Mouse (Mus musculus): ENCODE measurements around the gene Tgds.
"Not testable (repeated sequence)": the region's sequence is repeated elsewhere in the genome, so short reads cannot be mapped to it uniquely, and the experiment has no call there.

Tgds gene

GRCm38 (mm10) chr14:118132642-118132977 is at the start of gene Tgds:
TSS of gene Tgds (minus strand) at chr14:118132755.
- peak; percentile 99 for DNase-seq (ENCODE audit: low spot score)

- no peak for DNase-seq (ENCODE audit: low spot score)
Measured at GRCm38 (mm10) chr14:118180711-118181177, 48.2 kb upstream of the Tgds start.

DNA sequence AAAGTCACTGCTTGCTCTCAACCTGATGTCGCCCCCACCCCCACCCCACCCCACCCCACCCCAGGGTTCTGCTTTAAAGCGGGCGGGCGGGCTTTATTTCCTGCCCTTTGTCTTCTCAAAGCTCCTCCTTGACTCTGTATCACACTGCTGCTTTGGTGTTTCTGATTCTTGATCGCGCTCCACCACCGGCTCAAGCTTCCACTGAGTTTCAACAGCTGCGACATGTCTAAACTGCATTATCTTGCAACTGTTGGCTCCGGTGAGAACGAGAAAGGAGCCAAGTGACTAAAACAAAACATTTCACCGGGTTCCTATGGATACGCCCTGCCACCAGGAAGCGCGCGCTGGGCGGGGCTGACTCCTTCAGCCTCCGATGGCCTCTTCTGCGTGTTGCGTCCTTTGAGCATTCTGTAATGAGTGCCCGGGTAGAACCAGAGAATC is 47.6 kb upstream of the Tgds start:
- no peak for DNase-seq (ENCODE audit: low spot score)

DNA sequence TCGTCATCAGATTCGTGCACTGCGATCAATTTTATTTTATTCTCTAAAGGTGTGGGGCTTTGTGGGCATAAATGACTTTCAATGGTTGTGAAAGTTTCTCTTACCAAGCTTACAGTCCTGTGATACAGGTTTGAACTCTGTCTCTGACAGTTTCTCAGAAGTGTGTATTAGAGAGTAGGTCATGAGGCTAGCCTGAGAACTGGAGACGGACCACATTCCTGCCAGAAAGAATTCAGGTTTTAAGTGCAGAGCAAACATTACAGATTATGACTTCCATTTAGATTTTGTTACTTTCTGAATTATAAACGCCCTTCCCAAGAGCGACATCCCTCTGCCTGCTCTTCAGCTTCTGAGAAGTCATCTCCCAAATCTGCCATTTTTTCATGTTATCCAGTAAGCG is 47.1 kb upstream of the Tgds start:
- DNase-seq (ENCODE audit: low spot score), result no peak

- DNase-seq (ENCODE audit: low spot score), result no peak
Measured at GRCm38 (mm10) chr14:118179251-118179650, 46.7 kb upstream of the Tgds start.

GRCm38 (mm10) chr14:118175694-118176085 is 43.1 kb upstream of the Tgds start:
- no peak for DNase-seq (ENCODE audit: low spot score)

DNA sequence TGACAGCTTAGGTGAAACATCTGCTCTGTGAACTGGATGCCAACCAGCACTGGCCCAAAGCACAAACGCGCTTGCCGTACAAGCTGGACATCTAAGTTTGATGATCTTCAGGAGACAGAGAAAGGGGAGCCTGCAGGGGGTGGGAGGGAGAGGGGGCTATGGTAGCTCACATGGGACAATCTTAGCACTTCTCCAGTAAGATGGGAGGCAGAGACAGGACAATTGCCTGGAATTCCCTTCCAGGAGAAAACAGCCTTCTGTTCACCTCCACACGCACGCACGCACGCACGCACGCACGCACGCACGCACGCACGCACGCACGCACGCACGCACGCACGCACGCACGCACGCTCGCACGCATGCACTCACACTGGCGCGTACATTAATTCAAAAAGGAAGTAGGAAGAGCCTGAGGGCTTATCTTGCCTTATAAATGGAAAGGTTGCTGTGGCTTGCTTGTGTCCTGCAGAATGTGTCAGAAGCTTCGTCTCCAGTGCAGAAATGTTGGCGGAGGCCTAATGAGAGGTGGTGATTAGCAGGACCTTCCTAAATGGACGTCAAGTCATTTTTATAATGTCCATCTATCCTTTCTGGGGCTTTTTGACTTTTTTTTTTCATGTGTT is 42.6 kb upstream of the Tgds start:
- no peak for DNase-seq (ENCODE audit: low spot score)

- no peak for DNase-seq (ENCODE audit: low spot score)
Measured at GRCm38 (mm10) chr14:118173590-118174203, 41.1 kb upstream of the Tgds start.

DNA sequence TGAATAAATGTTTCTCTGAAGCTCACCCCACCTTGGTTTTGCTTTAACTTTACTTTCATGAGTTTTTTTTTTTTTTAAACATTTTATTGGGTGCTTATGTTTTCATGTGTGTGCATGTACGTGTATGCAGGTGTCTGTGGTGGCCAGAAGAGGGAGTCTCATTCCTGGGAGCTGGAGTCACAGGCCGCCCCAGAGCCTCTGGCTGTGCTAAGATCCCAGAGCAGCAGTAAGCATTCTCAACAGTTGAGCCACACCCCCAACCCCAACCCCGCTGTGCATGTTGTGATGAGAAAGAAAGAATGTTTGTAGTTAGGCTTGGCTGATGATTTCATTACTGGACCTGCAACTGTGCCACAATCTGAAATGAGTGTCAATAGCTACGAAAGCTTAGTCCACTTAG is 36.2 kb upstream of the Tgds start:
- DNase-seq (ENCODE audit: low spot score), result no peak

- DNase-seq (ENCODE audit: low spot score), result no peak
Measured at GRCm38 (mm10) chr14:118162640-118163039, 30.1 kb upstream of the Tgds start.

GRCm38 (mm10) chr14:118161751-118162150 is 29.2 kb upstream of the Tgds start:
- no peak for DNase-seq (ENCODE audit: low spot score)

GRCm38 (mm10) chr14:118157146-118157545 is 24.6 kb upstream of the Tgds start:
- no peak for DNase-seq (ENCODE audit: low spot score)

DNA sequence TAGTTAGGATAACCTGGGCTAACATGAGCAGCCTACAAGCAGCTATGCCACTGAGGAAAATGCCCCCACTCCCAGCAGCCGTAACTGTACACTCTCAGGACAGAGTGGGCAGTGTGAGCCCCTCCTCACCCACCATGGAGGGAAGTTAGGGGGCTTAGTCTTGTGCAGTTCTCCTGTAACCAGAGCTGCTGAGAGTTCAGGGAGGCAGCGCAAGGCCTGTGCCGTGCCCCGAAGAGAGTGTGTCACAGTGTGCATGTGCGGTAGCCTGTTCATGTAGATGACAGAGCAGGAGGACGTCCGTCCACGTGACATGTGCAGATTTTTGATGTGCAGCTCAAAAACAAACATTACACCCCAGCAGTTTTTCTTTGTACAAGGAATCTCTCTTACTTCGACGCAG is 24.2 kb upstream of the Tgds start:
- DNase-seq (ENCODE audit: low spot score), result no peak

- DNase-seq (ENCODE audit: low spot score), result not testable (repeated sequence)
Measured at GRCm38 (mm10) chr14:118156056-118156455, 23.5 kb upstream of the Tgds start.

GRCm38 (mm10) chr14:118152294-118152651 is 19.7 kb upstream of the Tgds start:
- DNase-seq (ENCODE audit: low spot score), result no peak

DNA sequence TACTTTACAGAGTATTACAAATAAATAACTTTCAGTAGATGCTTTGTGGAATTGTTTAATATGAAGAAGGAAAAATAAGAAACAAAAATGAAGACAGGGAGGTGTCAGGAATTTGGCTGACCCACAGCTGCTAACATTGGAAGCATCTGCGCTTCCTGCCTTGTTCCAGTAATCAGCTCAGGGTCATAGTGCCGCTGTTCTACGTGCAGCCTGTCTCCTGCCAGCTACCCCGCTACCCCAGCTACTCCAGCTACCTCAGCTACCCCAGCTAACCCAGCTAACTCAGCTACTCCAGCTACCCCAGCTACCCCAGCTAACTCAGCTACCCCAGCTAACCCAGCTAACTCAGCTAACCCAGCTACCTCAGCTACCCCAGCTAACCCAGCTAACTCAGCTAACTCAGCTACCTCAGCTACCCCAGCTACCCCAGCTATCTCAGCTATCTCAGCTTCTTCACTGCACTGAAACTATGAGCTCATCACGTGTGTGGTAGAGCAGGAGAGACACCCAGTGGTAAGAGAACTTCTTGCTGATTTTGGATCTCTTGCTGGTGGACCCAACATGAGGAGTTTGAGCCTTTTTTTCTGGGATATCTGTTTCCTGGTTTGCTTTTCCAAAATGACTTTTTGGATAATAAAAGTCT is 19.2 kb upstream of the Tgds start:
- no peak for DNase-seq (ENCODE audit: low spot score)

DNA sequence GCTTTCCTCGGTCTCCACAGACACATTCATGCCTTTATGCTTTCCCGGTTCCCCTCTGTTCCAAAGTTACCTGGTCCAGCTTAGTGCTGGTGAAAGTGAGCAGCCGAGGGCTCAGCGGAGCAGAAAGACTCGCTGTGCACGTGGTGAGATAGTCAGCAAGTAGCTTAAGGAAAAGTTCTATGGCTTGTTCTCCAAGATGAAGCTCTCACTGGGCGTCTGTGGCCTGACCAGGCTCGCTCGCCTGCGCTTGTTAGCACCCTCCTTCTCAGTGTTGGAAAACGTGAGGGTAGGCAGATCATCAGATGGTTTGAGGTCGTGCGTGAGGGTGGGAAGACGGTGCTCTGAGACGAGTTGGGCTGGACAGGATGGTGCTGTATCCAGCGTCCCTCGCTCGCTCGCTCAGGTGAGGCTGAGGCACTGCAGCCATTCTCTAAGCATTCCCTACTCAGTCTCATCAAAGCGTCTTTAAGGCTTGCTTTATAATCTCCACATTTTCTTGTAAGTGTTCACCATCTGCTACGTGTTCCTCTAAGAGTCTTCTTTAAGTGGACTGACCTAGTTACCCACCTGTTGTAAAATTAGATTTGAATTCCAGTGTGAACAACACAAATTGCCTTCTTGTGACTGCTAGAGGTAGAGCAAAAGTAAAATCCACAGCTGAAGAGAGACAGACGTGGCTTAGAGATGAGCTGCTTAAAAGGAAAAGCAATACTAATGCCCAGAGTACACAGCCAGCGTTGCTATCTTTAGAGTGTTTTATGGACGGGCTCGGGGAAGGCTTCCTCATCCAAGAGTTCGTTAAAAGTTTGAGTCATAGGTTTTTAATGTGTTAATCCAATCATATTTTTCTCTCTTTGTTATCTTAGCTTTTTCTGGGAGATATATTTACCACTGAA is 18.3 kb upstream of the Tgds start:
- no peak for DNase-seq (ENCODE audit: low spot score)

DNA sequence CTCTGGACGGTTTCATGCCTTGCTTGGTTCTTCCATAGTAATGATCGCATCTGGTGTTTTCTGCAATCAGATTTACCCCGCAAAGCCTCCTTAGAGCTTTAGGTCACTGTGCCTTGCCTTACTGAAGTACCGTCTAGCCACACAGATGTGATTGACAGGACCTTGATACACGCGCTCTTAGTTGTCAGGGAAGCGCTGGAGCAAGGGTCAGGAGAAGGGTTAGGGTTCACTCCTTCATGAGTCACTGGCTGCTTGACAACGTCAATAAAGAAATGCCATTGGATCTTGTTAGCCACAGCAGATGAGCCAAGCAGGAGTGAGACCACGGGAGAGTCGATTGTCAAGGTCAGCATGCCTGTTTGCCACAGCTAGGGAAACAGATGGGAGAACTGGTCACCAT is 16.0 kb upstream of the Tgds start:
- DNase-seq (ENCODE audit: low spot score), result no peak

DNA sequence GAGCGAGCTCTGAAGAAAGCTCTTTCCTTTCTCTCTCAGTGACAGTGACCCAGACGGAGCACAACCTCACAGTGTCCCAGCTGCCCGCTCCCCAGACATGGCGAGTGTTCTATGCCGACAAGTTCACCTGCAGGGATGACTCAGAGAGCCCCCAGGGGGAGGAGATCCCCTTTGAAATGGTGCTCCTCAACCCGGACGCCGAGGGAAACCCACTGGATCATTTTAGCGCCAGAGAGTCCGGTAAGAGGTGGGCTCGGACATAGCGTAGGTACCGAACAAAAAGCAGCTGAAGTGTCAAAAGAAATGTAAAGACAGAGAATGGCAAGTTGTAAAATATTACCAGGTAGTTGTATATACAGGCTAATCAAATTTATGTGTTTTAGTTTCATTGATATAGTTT is 15.5 kb upstream of the Tgds start:
- no peak for DNase-seq (ENCODE audit: low spot score)

GRCm38 (mm10) chr14:118142283-118142682 is 9.7 kb upstream of the Tgds start:
- no peak for DNase-seq (ENCODE audit: low spot score)

DNA sequence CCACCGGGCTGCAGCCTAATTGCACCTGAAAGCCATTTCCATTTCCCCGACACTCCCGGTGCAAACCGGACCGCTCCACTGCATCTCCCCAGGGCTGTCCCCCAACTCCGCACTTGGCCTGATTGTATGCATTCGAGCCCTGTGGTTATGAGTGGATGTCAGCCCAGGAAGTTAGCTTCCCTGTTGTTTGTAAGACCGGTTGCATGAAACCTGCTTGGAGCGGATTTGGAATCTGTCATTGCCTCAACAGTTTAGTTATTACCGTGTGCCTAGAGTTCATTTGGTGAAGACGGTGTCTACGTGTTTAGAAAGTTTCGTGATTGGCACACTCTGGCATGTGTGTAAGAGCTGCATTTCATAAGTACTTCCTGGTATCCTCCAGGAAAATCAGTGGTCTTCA is 4.9 kb upstream of the Tgds start:
- no peak for DNase-seq (ENCODE audit: low spot score)

- DNase-seq (ENCODE audit: low spot score), result peak; percentile 90
Measured at GRCm38 (mm10) chr14:118136744-118137452, 4.3 kb upstream of the Tgds start, which contains the start of gene Gpr180. TSS of gene Gpr180 (plus strand) at chr14:118137158.

Measured in left cerebral cortex, adult 11 months (tissue).